ENCODE assay signal across 9 mouse cellular contexts in genomic region chr12:55831101-55831500, GRCm38 (mm10). TPM values are rescaled to one million over a fixed set of nuclear protein-coding genes. Genes with fewer than 3 reads are reported as not detected.
A peak's percentile ranks its signal among the peaks of the same experiment; 100 is the strongest.
DNase-seq lines count a peak whose midpoint lies in the region; ATAC-seq and TF ChIP-seq lines count a peak whose summit lies in the region.
"Had no signal": no experiment of that assay in that cellular context is flagged by ENCODE, and none has a peak within 500 bp of the region (broad histone marks: within the 10 kb centered on the region; RNA-seq: fewer than 3 reads in every experiment).

No protein-coding gene starts in this region.

- H3K4me2 ChIP-seq in lung, postnatal 0 days (replicated peaks; ENCODE audit: low read depth, low read length), result no peak overlapping the region
- H3K4me2 ChIP-seq: heart, embryonic 13.5 days had no signal

- H3K27me3 ChIP-seq in E14TG2a.4 (ENCODE audit: insufficient read depth, low read length), result no peaks in the 10 kb centered on the region
- H3K27me3 ChIP-seq in lung, postnatal 0 days (replicated peaks; ENCODE audit: insufficient read depth, low read length), result no peaks in the 10 kb centered on the region
- H3K27me3 ChIP-seq: heart, embryonic 13.5 days had no signal

- peaks cover 4% of the 10 kb centered on the region; the same call in 1 of the 2 replicates for H3K4me1 ChIP-seq in E14TG2a.4 (replicated peaks; ENCODE audit: low read depth, low read length)
- H3K4me1 ChIP-seq in lung, postnatal 0 days (ENCODE audit: insufficient read depth, low read depth, low read length), result no peaks in the 10 kb centered on the region
- H3K4me1 ChIP-seq: heart, embryonic 13.5 days had no signal

- no peaks in the 10 kb centered on the region for H3K36me3 ChIP-seq in E14TG2a.4 (ENCODE audit: insufficient read depth, low read length)
- H3K36me3 ChIP-seq in lung, postnatal 0 days (ENCODE audit: insufficient read depth, low read length), result no peaks in the 10 kb centered on the region
- H3K36me3 ChIP-seq: heart, embryonic 13.5 days had no signal

- 20% methylated on average over 2 of the region's 2 CpGs for WGBS in lung, postnatal 0 days

- peak; percentile 72 for TF ChIP-seq CTCF in E14TG2a.4 (conservative IDR thresholded peaks at IDR 0.05; ENCODE audit: low read length)
- no peak; the same call in none of the 2 replicates for TF ChIP-seq CTCF in gastrocnemius, adult 2 months (IDR thresholded peaks at IDR 0.05)
- peak; percentile 90 for TF ChIP-seq CTCF in lung, postnatal 0 days (IDR thresholded peaks at IDR 0.05)

- no peak overlapping the region for H3K27ac ChIP-seq in gastrocnemius, adult 2 months
- H3K27ac ChIP-seq in lung, postnatal 0 days (ENCODE audit: low read length), result no peak overlapping the region
- H3K27ac ChIP-seq: heart, embryonic 13.5 days had no signal

- peak; percentile 90 for DNase-seq in 3T3-L1 (ENCODE audit: low read depth, low spot score)
- peak; percentile 41 for DNase-seq in cerebellum, adult 11 months
- DNase-seq in gastrocnemius, adult 2 months, result peak; percentile 77
- peak; percentile 82 for DNase-seq in layer of hippocampus, adult 11-12 months (ENCODE audit: low spot score)
- DNase-seq in lung, postnatal 0 days (ENCODE audit: low spot score), result peak; percentile 80
- DNase-seq in right cerebral cortex, postnatal 36 days (ENCODE audit: low spot score in 2 of 2), result peak; percentile 57 to 65

- no peak for ATAC-seq in lung, postnatal 0 days
- no peak for ATAC-seq in erythroblast, adult 5-6 weeks (replicated peaks; ENCODE audit: low FRiP score, poor library complexity, severe bottlenecking)

- no peak overlapping the region for H3K4me3 ChIP-seq in E14TG2a.4 (replicated peaks; ENCODE audit: low read length)
- no peak overlapping the region for H3K4me3 ChIP-seq in gastrocnemius, adult 2 months
- H3K4me3 ChIP-seq in lung, postnatal 0 days (ENCODE audit: low read depth, low read length), result no peak overlapping the region
- H3K4me3 ChIP-seq: heart, embryonic 13.5 days had no signal

- intact Hi-C loops in gastrocnemius, adult 2 months (cut with DNase I), result loop anchor here (1.0 kb wide), 1 partner anchor 53 kb away; no protein-coding TSS in a partner anchor

- no peaks in the 10 kb centered on the region for H3K9me3 ChIP-seq in E14TG2a.4 (ENCODE audit: low read length)
- H3K9me3 ChIP-seq in lung, postnatal 0 days (ENCODE audit: low read length), result no peaks in the 10 kb centered on the region
- H3K9me3 ChIP-seq: heart, embryonic 13.5 days had no signal

- no peak for TF ChIP-seq EP300 in lung, postnatal 0 days (IDR thresholded peaks at IDR 0.05)

- no peak overlapping the region for H3K9ac ChIP-seq in lung, postnatal 0 days (replicated peaks; ENCODE audit: low read depth)
- H3K9ac ChIP-seq: heart, embryonic 13.5 days had no signal

RNA-seq across cellular contexts. Expression of gene Brms1l, which starts 5.0 kb away (rescaled TPM):
- total RNA-seq in gastrocnemius, adult 2 months (2021), result 10 to 100 TPM; 17.9 to 22.7 TPM
- 24.9 and 25.3 TPM in 2 replicates for polyA plus RNA-seq in lung, postnatal 0 days (2015; fragmentation: Nextera tagmentation; extraction: Ambion mirVana)
- total RNA-seq in erythroblast, adult 5-6 weeks (2015; ENCODE audit: low replicate concordance), result 7.7 and 11.0 TPM in 2 replicates
- 4.3 and 14.5 TPM in 2 replicates for total RNA-seq in erythroblast, adult 5-6 weeks (2017; ENCODE audit: low replicate concordance)

RNA-seq across cellular contexts. Expression of gene Ralgapa1, which starts 10.1 kb away (rescaled TPM):
- 10 to 100 TPM; 37.7 to 44.1 TPM for total RNA-seq in gastrocnemius, adult 2 months (2021)
- polyA plus RNA-seq in lung, postnatal 0 days (2015; fragmentation: Nextera tagmentation; extraction: Ambion mirVana), result 10.9 and 13.3 TPM in 2 replicates
- total RNA-seq in erythroblast, adult 5-6 weeks (2015; ENCODE audit: low replicate concordance), result 25.2 and 30.5 TPM in 2 replicates
- total RNA-seq in erythroblast, adult 5-6 weeks (2017; ENCODE audit: low replicate concordance), result 9.6 and 12.5 TPM in 2 replicates
